Mouse (Mus musculus) T-helper 2 cell (primary cell): Measurements from ENCODE around the gene Heatr3.

Experiments used
- in situ Hi-C: fragments of 300-600 bp; cut with MboI, MseI; formaldehyde crosslinking; loops from one replicate; pipeline ENCODE4 v1.15.1; 2025; ENCODE audit warnings: high pct_unique_total_duplicates

Gene Heatr3

GRCm38 (mm10) chr8:88137748-88138484 lies at the start of gene Heatr3:
TSS of gene Heatr3 (plus strand) at chr8:88137855.
- in situ Hi-C loops: loop anchor here (5.0 kb wide), 1 partner anchor 59 kb away; the partner anchor contains the start of gene Tent4b

GRCm38 (mm10) chr8:88088006-88088405 lies 49.6 kb upstream of the Heatr3 start:
- in situ Hi-C loops: no loop called here

DNA sequence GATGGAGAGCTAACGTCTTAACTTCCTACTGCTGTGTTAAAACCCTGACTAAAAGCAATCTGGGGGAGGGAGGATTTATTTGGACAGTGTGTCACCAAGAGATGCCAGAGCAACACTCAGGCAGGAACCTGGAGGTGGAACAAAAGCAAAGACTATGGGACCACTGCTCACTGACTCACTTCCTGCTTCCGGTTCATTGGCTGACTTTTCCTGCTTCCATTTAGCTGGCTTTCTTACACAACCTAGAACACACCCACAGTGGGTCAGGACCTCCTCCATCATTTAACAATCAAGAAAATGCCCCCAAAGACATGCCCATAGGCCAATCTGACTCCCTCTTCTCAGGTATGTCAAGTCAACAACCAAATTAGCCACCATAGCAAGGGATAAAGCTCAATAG lies 46.0 kb upstream of the Heatr3 start:
- in situ Hi-C loops: no loop called here

DNA sequence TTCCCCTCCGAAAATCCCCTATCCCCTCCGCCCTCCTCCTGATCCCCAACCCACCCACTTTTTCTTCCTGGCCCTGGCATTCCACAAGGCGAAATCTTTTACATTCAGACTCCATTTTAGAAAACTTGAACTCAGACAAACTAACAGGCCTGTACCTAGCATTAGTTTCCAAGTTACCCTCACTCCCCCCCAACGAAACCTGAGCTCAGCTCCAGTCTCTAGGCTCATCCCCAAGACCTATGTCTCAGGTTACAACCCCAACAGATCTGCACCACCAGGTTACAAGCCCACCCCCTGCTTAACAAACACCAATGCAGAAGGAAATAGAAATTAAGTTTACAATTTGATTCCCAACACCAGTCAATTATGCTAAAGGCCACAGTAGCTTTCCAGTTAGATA lies 44.3 kb upstream of the Heatr3 start:
- in situ Hi-C loops: no loop called here

DNA sequence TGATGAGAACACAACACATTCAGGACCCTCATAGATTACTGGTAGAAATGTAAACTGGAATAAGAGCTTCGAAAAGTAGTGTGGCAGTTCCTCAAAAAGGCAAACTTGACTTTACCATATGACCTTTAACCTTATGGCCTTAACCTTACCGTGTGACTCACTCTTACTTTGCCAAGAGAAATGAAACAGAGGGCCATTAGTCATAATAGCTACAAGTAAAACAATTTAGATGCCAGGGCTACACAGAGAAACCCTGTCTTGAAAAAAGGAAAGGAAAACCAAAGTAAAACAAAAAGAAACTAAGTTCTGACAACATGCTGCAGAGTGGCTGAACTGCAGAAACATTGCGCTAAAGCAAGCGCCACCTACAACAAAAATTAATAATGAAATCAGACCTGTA lies 38.8 kb upstream of the Heatr3 start:
- in situ Hi-C loops: no loop called here

- in situ Hi-C loops: no loop called here
Measured at GRCm38 (mm10) chr8:88099526-88099925, 38.1 kb upstream of the Heatr3 start.

DNA sequence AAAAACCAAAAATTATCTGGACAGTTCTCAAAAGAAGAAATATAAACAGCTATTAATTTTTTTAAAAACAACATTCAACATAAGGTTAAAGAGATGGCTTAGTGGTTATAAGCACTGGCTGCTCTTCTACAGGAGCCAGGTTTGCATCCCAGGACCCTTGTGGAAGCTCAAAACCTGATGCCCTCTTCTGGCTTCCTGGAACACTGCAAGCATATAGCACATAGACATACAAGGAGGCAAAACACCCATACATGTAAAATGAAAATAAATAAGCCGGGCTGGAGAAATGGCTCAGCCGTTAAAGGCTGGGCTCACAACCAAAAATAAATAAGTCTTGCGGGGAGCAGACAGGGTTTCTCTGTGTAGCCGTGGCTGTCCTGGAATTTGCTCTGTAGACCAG lies 28.4 kb upstream of the Heatr3 start:
- in situ Hi-C loops: no loop called here

DNA sequence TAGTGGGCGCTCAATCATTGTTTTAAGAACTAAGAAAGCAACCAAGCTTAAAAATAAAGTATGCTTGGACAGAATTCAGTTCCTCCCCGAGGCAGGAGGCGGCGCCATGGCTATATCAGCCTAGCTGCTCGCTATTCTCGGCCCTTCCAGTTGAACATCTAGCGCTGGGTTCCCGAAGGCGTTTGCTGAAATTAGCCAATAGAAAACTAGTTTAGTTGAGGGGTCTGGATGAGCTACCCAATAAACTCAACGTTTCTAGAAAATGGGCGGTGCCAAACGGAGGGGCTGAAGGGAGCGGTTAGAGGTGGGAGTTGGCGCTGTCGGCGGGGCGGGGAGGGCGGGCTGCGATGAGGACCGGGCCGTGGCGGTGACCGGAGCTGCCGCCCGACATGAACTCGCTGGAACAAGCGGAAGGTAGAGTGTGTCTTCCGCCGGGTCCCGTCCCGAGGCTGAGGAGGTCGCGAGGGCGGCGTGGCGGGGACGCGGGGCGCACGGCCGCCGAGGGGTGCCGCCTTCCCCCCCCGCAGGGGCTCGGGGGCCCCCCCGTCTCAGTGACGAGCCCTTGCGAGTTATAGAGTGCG lies 19.1 kb upstream of the Heatr3 start, which contains the start of gene Cnep1r1:
Gene Cnep1r1, plus strand, starts transcription at position 314 of the 581 bp plus-strand sequence.
- in situ Hi-C loops: no loop called here

DNA sequence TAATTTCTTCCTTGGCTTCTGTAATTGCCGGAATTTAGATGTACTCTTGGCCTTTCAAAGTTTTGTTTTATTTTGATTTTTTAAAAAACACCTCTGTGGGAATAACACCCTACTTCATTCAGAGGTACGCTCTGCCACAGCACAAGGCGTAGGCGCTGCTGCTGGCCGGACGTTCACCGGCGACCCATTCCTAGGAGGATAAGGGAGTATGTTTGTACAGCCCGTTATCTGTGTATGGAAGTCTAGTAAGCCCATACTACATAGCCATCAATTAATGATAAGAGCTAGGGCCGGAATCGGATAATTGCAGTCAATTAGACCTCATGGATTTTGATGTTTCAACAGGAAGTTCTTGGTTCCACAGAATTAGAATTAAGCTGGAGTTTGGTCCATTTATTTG lies 18.6 kb upstream of the Heatr3 start:
- in situ Hi-C loops: no loop called here

DNA sequence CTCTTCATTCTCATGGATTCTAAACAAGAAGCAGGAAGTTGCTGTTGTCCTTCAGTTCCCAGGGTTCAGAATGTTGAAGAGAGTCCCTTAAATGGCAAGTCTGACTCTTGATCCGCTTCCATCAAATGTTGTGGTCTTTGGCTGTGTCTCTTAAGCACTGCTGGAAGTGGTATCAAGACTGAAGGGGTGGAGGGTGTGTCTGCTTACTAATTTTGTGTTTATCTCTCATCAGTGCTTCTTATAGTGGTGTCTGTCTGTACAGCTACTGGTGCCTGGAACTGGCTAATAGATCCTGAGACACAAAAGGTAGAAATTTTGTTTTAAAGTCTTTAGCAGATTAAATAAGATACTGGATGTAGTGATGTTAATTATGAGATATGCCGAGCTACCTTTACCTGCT lies 12.8 kb upstream of the Heatr3 start:
- in situ Hi-C loops: no loop called here

DNA sequence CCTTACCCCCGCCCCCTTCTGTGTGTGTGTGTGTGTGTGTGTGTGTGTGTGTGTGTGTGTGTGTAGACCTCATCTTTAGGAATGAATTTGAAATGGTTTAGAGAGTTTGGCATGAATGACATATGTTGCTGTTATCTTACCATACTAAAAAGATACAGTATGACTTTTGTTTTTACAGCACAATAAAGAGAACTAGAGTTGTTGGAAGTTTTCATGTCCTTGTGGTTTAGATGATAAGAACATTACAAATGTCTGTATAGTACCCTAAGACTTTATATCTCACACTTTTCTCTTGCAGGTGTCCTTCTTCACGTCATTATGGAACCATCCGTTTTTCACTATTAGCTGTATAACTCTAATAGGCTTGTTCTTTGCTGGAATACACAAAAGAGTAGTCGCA lies 8.3 kb upstream of the Heatr3 start:
- in situ Hi-C loops: no loop called here

DNA sequence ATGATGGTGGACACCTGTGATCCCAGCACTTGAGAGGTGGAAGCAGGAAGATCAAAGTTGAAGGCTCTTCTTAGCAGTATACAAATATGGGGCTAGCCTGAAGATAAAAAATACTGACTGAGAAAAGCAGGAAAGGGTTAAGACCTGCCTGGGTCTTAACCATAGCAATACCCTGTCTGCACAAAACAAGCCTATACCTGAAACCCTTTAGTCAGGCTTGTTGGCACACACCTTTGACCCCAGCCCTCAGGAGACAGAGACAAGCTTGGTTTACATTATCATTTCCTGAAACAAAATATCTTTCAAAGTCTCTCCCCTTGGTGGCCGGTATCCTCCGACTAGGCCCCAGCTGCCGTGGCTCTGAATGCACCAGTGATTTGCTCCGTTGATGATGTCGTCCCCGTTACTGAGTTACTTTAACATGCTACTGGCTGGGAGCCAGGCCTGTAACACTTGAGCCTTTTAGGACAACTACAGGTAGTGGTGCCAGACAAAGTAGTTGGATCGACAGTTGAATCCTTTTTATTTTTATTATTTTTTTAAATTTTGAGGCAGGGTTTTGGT lies 6.8 kb upstream of the Heatr3 start:
- in situ Hi-C loops: no loop called here

DNA sequence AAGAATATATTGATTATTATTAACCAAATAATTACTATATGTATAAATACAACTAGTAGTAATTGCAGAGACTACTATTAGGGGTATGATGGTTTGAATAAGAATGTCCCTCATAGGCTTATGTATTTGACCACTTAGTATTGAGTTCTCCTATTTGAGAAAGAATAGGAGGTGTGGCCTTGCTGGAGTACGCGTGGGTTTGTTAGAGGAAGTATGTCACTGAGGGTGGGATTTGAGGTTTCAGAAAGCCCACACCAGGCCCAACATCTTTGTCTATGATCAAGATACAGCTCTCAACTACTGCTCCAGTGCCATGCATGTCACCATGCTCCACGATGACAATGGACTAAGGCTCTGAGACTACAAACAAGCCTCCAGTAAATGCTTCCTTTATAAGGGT lies 1.6 kb downstream of the Heatr3 start:
- in situ Hi-C loops: loop anchor here (5.0 kb wide), 1 partner anchor 58 kb away; the partner anchor contains the start of gene Tent4b

GRCm38 (mm10) chr8:88141629-88142028 lies 4.0 kb downstream of the Heatr3 start:
- in situ Hi-C loops: loop anchor here (5.0 kb wide), 1 partner anchor 211 kb away; no protein-coding TSS in a partner anchor

DNA sequence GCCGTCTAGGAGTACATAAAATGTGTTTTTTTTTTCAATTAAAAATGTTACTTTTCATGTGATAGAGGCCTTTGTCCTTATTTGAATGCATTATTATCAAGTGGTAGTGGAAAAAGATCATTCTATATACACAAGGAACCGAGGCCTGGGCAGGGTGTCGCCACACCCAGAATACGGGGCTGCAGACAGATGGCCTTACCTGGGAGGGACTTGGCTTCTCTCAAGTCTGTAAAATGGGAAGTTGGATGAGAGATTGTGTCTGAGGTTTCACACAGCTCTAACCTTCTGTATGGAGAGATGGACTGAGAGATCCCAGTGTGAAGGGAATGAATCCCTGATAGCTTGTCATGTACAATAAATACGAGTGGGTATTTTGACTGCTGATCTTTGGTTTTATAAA lies 6.4 kb downstream of the Heatr3 start:
- in situ Hi-C loops: loop anchor here (5.0 kb wide), 1 partner anchor 208 kb away; no protein-coding TSS in a partner anchor

GRCm38 (mm10) chr8:88150910-88151371 lies 13.3 kb downstream of the Heatr3 start:
- in situ Hi-C loops: no loop called here

- in situ Hi-C loops: loop anchor here (5.0 kb wide), 1 partner anchor 77 kb away; no protein-coding TSS in a partner anchor
Measured at GRCm38 (mm10) chr8:88160237-88160995, 22.8 kb downstream of the Heatr3 start.

- in situ Hi-C loops: loop anchor here (5.0 kb wide), 1 partner anchor 76 kb away; no protein-coding TSS in a partner anchor
Measured at GRCm38 (mm10) chr8:88161439-88161838, 23.8 kb downstream of the Heatr3 start.

DNA sequence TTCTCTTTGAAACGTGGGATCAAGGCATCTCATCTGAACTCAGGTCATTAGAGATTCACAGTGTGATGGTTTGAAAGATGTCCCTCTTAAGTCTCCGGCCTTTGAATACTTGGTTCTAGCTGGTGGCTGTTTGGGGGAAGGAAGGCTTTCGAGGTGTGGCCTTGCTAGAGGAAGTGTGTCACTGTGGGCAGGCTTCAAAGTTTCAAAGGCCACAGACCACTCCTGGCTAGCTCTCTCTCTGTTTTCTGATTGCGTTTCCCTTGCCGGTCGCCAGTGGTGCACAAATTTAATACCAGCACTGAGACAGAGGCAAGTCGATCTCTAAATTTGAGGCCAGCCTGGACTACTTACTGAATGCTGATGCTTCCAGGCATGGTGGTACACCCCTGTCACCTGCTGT lies 37.6 kb downstream of the Heatr3 start:
- in situ Hi-C loops: no loop called here

DNA sequence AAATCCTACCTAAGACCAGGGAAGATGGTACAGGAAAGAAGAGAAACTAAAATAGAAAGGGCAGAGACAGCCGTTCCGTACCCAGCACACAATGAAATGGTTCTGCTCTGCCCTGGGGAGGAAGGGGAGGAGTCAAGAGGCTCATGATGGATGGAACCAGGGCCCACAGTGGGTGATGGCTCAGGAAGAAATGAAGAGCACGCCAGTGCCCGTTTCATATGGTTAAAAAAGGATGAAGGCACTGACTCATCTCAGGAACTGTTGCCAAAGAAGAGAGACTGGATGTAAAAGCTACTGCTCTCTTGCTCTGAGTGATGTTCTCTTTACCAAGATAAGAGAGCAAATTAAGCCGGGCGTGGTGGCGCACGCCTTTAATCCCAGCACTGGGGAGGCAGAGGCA lies 39.6 kb downstream of the Heatr3 start:
- in situ Hi-C loops: no loop called here

DNA sequence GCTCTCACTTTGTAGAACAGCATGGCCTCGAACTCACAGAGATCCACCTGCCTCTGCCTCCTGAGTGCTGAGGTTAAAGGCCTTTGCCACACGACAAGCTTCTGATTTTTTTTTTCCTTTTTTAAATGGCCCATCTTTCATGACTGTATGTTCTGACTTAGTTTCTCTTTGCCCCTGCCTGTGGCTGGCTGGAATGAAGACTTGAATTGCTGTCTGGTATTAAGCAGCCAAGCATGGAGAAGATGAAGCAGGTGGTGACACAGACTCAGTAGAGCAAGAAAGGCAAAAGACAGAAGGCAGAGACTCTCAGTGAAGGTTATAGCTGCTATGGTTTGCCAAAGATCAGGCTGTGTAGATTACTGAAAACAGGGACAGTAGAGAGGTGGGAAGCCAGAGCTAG lies 45.5 kb downstream of the Heatr3 start:
- in situ Hi-C loops: no loop called here

DNA sequence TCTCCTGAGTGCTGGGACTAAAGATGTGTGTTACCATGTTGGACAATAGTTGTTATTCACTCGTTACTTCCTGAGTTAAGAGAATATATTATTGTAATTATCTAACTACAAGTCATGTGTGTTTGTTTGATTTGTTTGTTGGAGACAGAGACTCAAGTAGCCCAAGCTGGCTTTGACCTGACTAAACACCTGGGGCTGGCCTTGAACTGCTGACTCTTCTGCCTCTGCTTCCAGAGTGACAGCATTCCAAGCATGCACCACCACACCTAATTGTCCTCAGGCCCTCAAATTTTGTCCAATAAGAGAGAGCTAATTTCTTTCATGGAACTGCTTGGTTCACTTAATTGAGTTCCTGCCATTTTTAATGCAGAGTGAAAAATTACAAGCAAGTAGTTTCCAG lies 47.3 kb downstream of the Heatr3 start:
- in situ Hi-C loops: no loop called here
